Mouse (Mus musculus) heart, adult 2 months (tissue): Measurements from ENCODE around the gene Cby3. TPM values are rescaled to one million over a fixed set of nuclear protein-coding genes. Genes with fewer than 3 reads are reported as not detected.

Experiments
- DNase-seq, 2 experiments: peaks; one replicate each; pipeline ENCODE4 v3.0.0; 2021
- H3K27ac ChIP-seq: fragments of 200-600 bp; 2 replicates; pipeline ENCODE4 v1.8.1; 2022
- H3K27me3 ChIP-seq: fragments of 200-500 bp; 2 replicates; pipeline ENCODE4 v1.6.1; 2012; ENCODE audit warnings: mild to moderate bottlenecking, low read length, inconsistent platforms, mixed read lengths; ENCODE audit not compliant: control insufficient read depth, insufficient read depth
- H3K36me3 ChIP-seq: fragments of 200-500 bp; 2 replicates; pipeline ENCODE4 v1.6.1; 2012; ENCODE audit warnings: low read length, inconsistent platforms; ENCODE audit not compliant: control insufficient read depth, insufficient read depth
- H3K4me1 ChIP-seq: fragments of 200-500 bp; 2 replicates; pipeline ENCODE4 v1.6.1; 2011; ENCODE audit warnings: low read length; ENCODE audit not compliant: control insufficient read depth, insufficient read depth
- H3K4me3 ChIP-seq: fragments of 200-600 bp; 2 replicates; pipeline ENCODE4 v1.8.1; 2022
- H3K79me2 ChIP-seq: fragments of 200-500 bp; replicated peaks from 2 replicates; pipeline ENCODE4 v1.6.1; 2012; ENCODE audit warnings: mild to moderate bottlenecking, inconsistent platforms, low read length, moderate library complexity, mixed read lengths; ENCODE audit not compliant: control insufficient read depth, insufficient read depth
- H3K9ac ChIP-seq: fragments of 200-500 bp; 2 replicates; pipeline ENCODE4 v1.6.1; 2012; ENCODE audit warnings: low read depth, mild to moderate bottlenecking, control low read depth, inconsistent platforms, low read length, mixed read lengths
- CTCF ChIP-seq: fragments of 200-600 bp; IDR thresholded peaks from 2 replicates; pipeline ENCODE4 v1.8.1; 2022; ENCODE audit warnings: antibody characterized with exemption, mild to moderate bottlenecking, moderate library complexity
- EP300 ChIP-seq: fragments of 200-500 bp; IDR thresholded peaks from 2 replicates; pipeline ENCODE4 v1.6.1; 2011; ENCODE audit warnings: low read depth, low read length, control low read depth; ENCODE audit not compliant: insufficient read depth
- POLR2A ChIP-seq: fragments of 200-500 bp; IDR thresholded peaks from 2 replicates; pipeline ENCODE4 v1.6.1; 2011; ENCODE audit warnings: mild to moderate bottlenecking, low read depth, low read length, control low read depth; ENCODE audit not compliant: insufficient read depth
- WGBS: fragments of 180-500 bp; shearing (Covaris S2); methylation state at CpG from one replicate; pipeline ENCODE4 v1.1.7; 2018; 5-methylcytosine and 5-hydroxymethylcytosine counted together
- intact Hi-C: fragments of 180-260 bp; cut with DNase I; formaldehyde crosslinking; loops from one replicate; pipeline ENCODE4 v1.15.1; 2025
- polyA plus RNA-seq: library from polyadenylated mRNA; depleted of rRNA; stranded (reverse); fragments of >200 nt; gene quantifications from 2 replicates; pipeline ENCODE4 v1.2.3, GENCODE M21; 2012
- total RNA-seq, 2 experiments: library from RNA; stranded (reverse); gene quantifications; 2 replicates each; pipeline ENCODE4 v1.2.3; 2021

The Cby3 gene
- total and polyA plus RNA-seq, 3 experiments: 0.29 TPM; not detected in 2

- 0 out of 2 replicates have a peak, but pooled peaks cover 3% of the 10 kb centered on the region for H3K79me2 ChIP-seq
- H3K4me1 ChIP-seq: peaks cover 8% of the 10 kb centered on the region
- H3K27ac ChIP-seq: peak overlapping the region; percentile 99
- intact Hi-C loops: loop anchor here (2.0 kb wide), 2 partner anchors 53 to 85 kb away; partner anchors contain the start of genes Canx and Maml1
- peak; percentile 92 to 94 for DNase-seq
- WGBS: under 1% methylated on average over 71 of the region's 71 CpGs
- H3K4me3 ChIP-seq: peak overlapping the region; percentile 95
- no peaks in the 10 kb centered on the region for H3K27me3 ChIP-seq
- peak overlapping the region; percentile 98 for H3K9ac ChIP-seq
- TF ChIP-seq POLR2A: peak; percentile 30; the same call in 1 of the 2 replicates
- peak; percentile 95 for TF ChIP-seq CTCF
- TF ChIP-seq EP300: 0 out of 2 replicates have a peak, but pooled peaks have one; percentile 47
- peaks cover 33% of the 10 kb centered on the region for H3K36me3 ChIP-seq
Measured at GRCm38 (mm10) chr11:50377892-50378684, 23.8 kb downstream of the Cby3 start.

GRCm38 (mm10) chr11:50379023-50379752, 24.9 kb downstream of the Cby3 start:
- intact Hi-C loops: loop anchor here (2.0 kb wide), 1 partner anchor 86 kb away; the partner anchor contains the start of gene Maml1
- H3K4me1 ChIP-seq: peaks cover 8% of the 10 kb centered on the region
- 32% methylated on average over 12 of the region's 12 CpGs for WGBS

GRCm38 (mm10) chr11:50381311-50381710, 27.0 kb downstream of the Cby3 start:
- H3K36me3 ChIP-seq: peaks cover 50% of the 10 kb centered on the region
- no peak overlapping the region for H3K9ac ChIP-seq
- H3K27me3 ChIP-seq: no peaks in the 10 kb centered on the region
- no peak overlapping the region for H3K27ac ChIP-seq
- H3K79me2 ChIP-seq: 0 out of 2 replicates have a peak, but pooled peaks cover 3% of the 10 kb centered on the region
- intact Hi-C loops: no loop called here
- H3K4me3 ChIP-seq: peak overlapping the region; percentile 95
- DNase-seq: peak in 1 of 2 experiments; percentile 19
- 1% methylated on average over 4 of the region's 4 CpGs for WGBS
- peaks cover 7% of the 10 kb centered on the region for H3K4me1 ChIP-seq
- TF ChIP-seq POLR2A (no peak), CTCF (no peak), EP300 (no peak)

More at GRCm38 (mm10) chr11:50379023-50379752, 24.9 kb downstream of the Cby3 start:
- Histone ChIP-seq H3K79me2 (0 out of 2 replicates have a peak, but pooled peaks cover 3% of the 10 kb centered on the region), H3K36me3 (peaks cover 39% of the 10 kb centered on the region), H3K27me3 (no peaks in the 10 kb centered on the region), H3K4me3 (peak overlapping the region; percentile 95), H3K27ac (peak overlapping the region; percentile 99), H3K9ac (no peak overlapping the region; the same call in 1 of the 2 replicates)
- no peak for TF ChIP-seq EP300
- TF ChIP-seq CTCF: no peak
- peak in 1 of 2 experiments; percentile 17 for DNase-seq

- Histone ChIP-seq H3K4me1 (peaks cover 3% of the 10 kb centered on the region), H3K36me3 (peaks cover 36% of the 10 kb centered on the region), H3K9ac (no peak overlapping the region), H3K4me3 (no peak overlapping the region), H3K79me2 (no peaks in the 10 kb centered on the region), H3K27me3 (no peaks in the 10 kb centered on the region), H3K27ac (no peak overlapping the region)
- DNase-seq: no peak
- intact Hi-C loops: no loop called here
- 84% methylated on average over 3 of the region's 3 CpGs for WGBS
- no peak for TF ChIP-seq EP300
- no peak for TF ChIP-seq POLR2A
- TF ChIP-seq CTCF: no peak
Measured at GRCm38 (mm10) chr11:50387167-50387679, 33.0 kb downstream of the Cby3 start.

- Histone ChIP-seq H3K27me3 (no peaks in the 10 kb centered on the region), H3K79me2 (no peaks in the 10 kb centered on the region), H3K27ac (no peak overlapping the region), H3K4me1 (no peaks in the 10 kb centered on the region), H3K9ac (no peak overlapping the region), H3K36me3 (peaks cover 32% of the 10 kb centered on the region), H3K4me3 (no peak overlapping the region)
- intact Hi-C loops: no loop called here
- no peak for TF ChIP-seq POLR2A
- TF ChIP-seq EP300: no peak
- no peak for TF ChIP-seq CTCF
- 64% methylated on average over 4 of the region's 4 CpGs for WGBS
- no peak for DNase-seq
Measured at GRCm38 (mm10) chr11:50387697-50388096, 33.4 kb downstream of the Cby3 start.
